Mouse (Mus musculus) hindbrain, embryonic 12.5 days (tissue): ENCODE data around the gene Plcb4. TPM values are rescaled to one million over a fixed set of nuclear protein-coding genes. Genes with fewer than 3 reads are reported as not detected.

Experiments
- ATAC-seq: fragments of 200-750 bp; cut with Nextera tagmentation; 2 replicates; pipeline ENCODE4 v1.8.0; 2017; ENCODE audit warnings: moderate TSS enrichment; ENCODE audit not compliant: low FRiP score
- H3K27ac ChIP-seq: fragments of 300-500 bp; sonication (generic); 2 replicates; pipeline ENCODE4 v1.5.1; 2016; ENCODE audit warnings: mild to moderate bottlenecking
- H3K27me3 ChIP-seq: fragments of 300-500 bp; sonication (generic); 2 replicates; pipeline ENCODE4 v1.6.1; 2016; ENCODE audit warnings: mild to moderate bottlenecking
- H3K36me3 ChIP-seq: fragments of 300-500 bp; sonication (generic); 2 replicates; pipeline ENCODE4 v1.6.1; 2016; ENCODE audit warnings: mild to moderate bottlenecking
- H3K4me1 ChIP-seq: fragments of 300-500 bp; sonication (generic); 2 replicates; pipeline ENCODE4 v1.6.1; 2016
- H3K4me2 ChIP-seq: fragments of 300-500 bp; sonication (generic); replicated peaks from 2 replicates; pipeline ENCODE4 v1.6.1; 2016; ENCODE audit warnings: mild to moderate bottlenecking
- H3K4me3 ChIP-seq: fragments of 300-500 bp; sonication (generic); 2 replicates; pipeline ENCODE4 v1.5.1; 2016; ENCODE audit warnings: mild to moderate bottlenecking
- H3K9ac ChIP-seq: fragments of 300-500 bp; sonication (generic); 2 replicates; pipeline ENCODE4 v1.6.1; 2016; ENCODE audit warnings: mild to moderate bottlenecking, moderate library complexity
- H3K9me3 ChIP-seq: fragments of 300-500 bp; sonication (generic); replicated peaks from 2 replicates; pipeline ENCODE4 v1.6.1; 2016; ENCODE audit warnings: mild to moderate bottlenecking
- WGBS: fragments of 180-500 bp; shearing (Covaris S2); methylation state at CpG from one replicate; pipeline ENCODE4 v1.1.7; 2016; 5-methylcytosine and 5-hydroxymethylcytosine counted together
- polyA plus RNA-seq: library from polyadenylated mRNA; unstranded; fragments of >200 nt; fragmentation: Nextera tagmentation; extraction: Ambion mirVana; gene quantifications from 2 replicates; pipeline ENCODE4 v1.2.1, GENCODE M21; 2016

Plcb4 gene
- polyA plus RNA-seq, 1 experiment from 2014 or later, result 29.8 TPM

- H3K4me3 ChIP-seq, result no peak overlapping the region
- H3K27ac ChIP-seq, result no peak overlapping the region
- no peaks in the 10 kb centered on the region for H3K36me3 ChIP-seq
- no peaks in the 10 kb centered on the region for H3K27me3 ChIP-seq
- H3K9ac ChIP-seq, result no peak overlapping the region
- H3K4me2 ChIP-seq, result no peak overlapping the region
- WGBS, result 88% methylated on average over 15 of the region's 15 CpGs
- H3K9me3 ChIP-seq, result no peaks in the 10 kb centered on the region
- no peak for ATAC-seq
- no peaks in the 10 kb centered on the region; the same call in 1 of the 2 replicates for H3K4me1 ChIP-seq
Observed at GRCm38 (mm10) chr2:135805748-135806685, 147.2 kb downstream of the Plcb4 start.

DNA sequence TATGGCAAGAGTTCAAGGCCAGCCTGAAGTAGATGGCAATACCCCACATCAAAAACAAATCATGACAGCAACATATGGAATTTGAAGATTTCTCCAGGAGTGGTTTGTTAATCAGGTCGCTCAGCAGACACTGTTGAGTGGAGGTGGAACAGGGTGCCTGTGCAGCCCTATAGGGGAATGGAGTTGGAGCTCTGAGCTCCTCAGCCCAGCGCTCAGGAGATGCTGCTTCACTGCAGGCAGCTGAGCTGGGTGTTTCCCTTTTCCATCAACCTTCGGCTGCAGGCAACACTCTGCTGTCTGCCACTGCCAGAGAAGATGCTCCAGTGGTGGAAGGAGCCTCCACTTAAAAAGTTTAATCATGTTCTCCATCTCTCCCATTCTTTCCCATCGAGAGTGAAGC lies 149.5 kb downstream of the Plcb4 start:
- no peaks in the 10 kb centered on the region for H3K9me3 ChIP-seq
- no peaks in the 10 kb centered on the region; the same call in 1 of the 2 replicates for H3K4me1 ChIP-seq
- no peaks in the 10 kb centered on the region for H3K27me3 ChIP-seq
- no peak overlapping the region for H3K9ac ChIP-seq
- no peak overlapping the region for H3K4me3 ChIP-seq
- no peak overlapping the region for H3K27ac ChIP-seq
- no peak for ATAC-seq
- no peak overlapping the region for H3K4me2 ChIP-seq
- no peaks in the 10 kb centered on the region for H3K36me3 ChIP-seq
- 82% methylated on average over 4 of the region's 4 CpGs for WGBS

DNA sequence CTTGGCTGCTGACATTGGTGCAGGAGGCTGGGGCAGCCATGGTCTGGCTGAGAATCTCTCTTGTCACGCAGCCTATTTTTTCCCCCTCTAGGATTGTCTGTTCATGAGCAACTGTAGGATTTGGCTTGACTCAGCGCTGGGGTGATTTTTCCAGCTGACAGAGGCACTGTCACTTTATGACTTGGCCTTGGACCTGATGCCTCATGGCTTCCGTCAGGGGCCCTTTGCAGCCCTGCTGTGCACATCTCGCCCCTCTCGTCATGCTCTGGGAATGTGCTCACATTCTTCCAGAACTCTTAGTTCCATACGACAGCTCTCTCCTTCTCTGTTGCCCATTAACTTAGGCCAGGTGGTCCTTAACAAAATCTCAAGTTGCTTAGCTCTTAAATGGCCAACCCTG lies 152.0 kb downstream of the Plcb4 start:
- H3K27ac ChIP-seq, result no peak overlapping the region
- H3K9ac ChIP-seq, result no peak overlapping the region
- H3K9me3 ChIP-seq, result no peaks in the 10 kb centered on the region
- H3K4me2 ChIP-seq, result no peak overlapping the region
- no peak for ATAC-seq
- H3K36me3 ChIP-seq, result no peaks in the 10 kb centered on the region
- H3K27me3 ChIP-seq, result no peaks in the 10 kb centered on the region
- H3K4me3 ChIP-seq, result no peak overlapping the region
- WGBS, result 72% methylated on average over 6 of the region's 6 CpGs
- H3K4me1 ChIP-seq, result no peaks in the 10 kb centered on the region

DNA sequence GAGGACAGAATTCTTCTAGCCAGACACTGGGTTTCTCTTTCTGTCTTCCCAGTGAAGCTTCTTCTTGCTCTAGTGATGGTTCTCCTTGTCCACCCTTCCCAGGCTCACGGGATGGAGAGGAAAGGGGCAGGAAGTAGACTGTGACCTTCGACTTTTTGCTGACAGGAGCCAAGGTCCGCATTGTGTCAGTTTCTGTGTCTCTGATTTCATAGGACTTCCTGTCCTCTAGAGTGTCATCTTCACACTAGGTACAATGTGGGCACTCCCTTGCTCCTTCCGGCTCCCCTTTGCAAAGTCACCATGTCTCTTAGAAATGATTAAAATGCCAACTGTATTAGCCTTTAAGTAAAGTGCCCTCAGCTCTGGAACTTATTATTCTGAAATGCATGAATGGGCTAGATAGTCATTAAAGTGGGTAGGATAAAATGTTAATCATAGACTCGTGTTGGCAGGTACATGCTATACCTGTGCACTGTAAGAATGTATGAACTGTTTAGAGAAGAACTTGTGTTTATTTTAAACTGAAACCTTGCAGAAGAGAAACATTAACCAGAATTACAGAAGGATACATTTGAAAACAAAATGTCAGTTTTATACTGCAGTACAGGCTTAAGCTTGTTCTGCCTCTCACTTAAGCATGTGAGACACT lies 152.8 kb downstream of the Plcb4 start:
- Histone ChIP-seq H3K27me3 (no peaks in the 10 kb centered on the region), H3K9me3 (no peaks in the 10 kb centered on the region), H3K27ac (no peak overlapping the region), H3K36me3 (no peaks in the 10 kb centered on the region), H3K4me1 (no peaks in the 10 kb centered on the region), H3K9ac (no peak overlapping the region), H3K4me3 (no peak overlapping the region), H3K4me2 (no peak overlapping the region)
- ATAC-seq, result no peak
- 80% methylated on average over 5 of the region's 5 CpGs for WGBS

DNA sequence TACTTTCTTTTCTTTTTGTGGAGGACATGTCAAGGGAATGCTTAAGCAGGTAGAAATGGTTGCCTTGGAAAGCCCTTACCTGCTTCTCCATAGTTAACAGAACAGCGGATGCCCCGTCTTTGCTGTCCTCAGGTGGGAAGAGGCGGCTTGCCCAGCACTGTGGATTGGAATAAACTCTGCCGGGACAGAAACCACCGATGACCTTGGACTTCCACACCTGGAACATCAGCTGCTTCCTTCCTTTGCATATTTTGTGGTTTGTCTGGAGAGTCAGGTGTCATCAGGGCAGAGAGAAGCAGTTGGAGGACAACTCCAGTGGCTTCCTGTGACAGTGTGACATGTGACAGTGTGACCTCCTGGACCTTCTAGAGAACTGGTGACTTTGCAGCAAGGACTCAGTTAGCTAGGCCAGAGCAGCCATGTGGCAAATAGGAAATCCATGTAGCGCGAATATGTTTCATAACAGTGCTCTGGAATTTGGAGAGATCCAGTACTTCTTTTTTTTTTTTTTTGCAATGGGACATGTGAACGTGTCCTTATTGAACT lies 154.0 kb downstream of the Plcb4 start:
- Histone ChIP-seq H3K9ac (no peak overlapping the region), H3K4me1 (no peaks in the 10 kb centered on the region), H3K9me3 (no peaks in the 10 kb centered on the region), H3K4me2 (no peak overlapping the region), H3K36me3 (no peaks in the 10 kb centered on the region), H3K27me3 (no peaks in the 10 kb centered on the region), H3K27ac (no peak overlapping the region), H3K4me3 (no peak overlapping the region)
- ATAC-seq, result no peak
- WGBS, result 94% methylated on average over 8 of the region's 8 CpGs

DNA sequence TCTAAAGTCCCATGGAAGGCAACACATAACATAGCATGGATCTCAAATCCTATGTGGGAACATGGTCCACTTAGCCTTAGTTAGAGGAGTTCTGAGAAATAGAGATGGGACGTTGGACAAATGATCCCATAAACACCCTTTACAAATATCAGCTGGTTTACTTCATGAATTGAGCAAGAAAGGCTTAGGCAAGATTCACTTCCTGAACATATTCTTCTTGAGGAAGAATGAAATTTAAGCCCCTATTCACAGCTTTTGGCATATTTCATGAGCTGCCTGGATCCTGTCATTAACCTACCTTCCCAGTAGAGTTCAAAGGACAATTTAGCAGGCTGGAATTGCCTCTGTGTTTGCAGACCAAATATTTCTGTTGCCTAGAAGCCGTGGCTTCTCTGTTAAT lies 161.9 kb downstream of the Plcb4 start:
- no peak overlapping the region for H3K4me2 ChIP-seq
- H3K36me3 ChIP-seq, result no peaks in the 10 kb centered on the region
- no peak for ATAC-seq
- no peaks in the 10 kb centered on the region for H3K27me3 ChIP-seq
- H3K4me1 ChIP-seq, result no peaks in the 10 kb centered on the region
- no peak overlapping the region for H3K4me3 ChIP-seq
- no peak overlapping the region for H3K27ac ChIP-seq
- no peaks in the 10 kb centered on the region for H3K9me3 ChIP-seq
- whole genome bisulfite sequencing, result 84% methylated on average over 2 of the region's 2 CpGs
- no peak overlapping the region for H3K9ac ChIP-seq

- no peak for ATAC-seq
- Histone ChIP-seq H3K27ac (no peak overlapping the region), H3K9me3 (no peaks in the 10 kb centered on the region), H3K36me3 (no peaks in the 10 kb centered on the region), H3K4me1 (no peaks in the 10 kb centered on the region; the same call in 1 of the 2 replicates), H3K9ac (no peak overlapping the region), H3K4me3 (no peak overlapping the region), H3K27me3 (no peaks in the 10 kb centered on the region), H3K4me2 (no peak overlapping the region)
- WGBS, result 100% methylated on average over 1 of the region's 1 CpGs
Observed at GRCm38 (mm10) chr2:135823690-135824089, 164.9 kb downstream of the Plcb4 start.

DNA sequence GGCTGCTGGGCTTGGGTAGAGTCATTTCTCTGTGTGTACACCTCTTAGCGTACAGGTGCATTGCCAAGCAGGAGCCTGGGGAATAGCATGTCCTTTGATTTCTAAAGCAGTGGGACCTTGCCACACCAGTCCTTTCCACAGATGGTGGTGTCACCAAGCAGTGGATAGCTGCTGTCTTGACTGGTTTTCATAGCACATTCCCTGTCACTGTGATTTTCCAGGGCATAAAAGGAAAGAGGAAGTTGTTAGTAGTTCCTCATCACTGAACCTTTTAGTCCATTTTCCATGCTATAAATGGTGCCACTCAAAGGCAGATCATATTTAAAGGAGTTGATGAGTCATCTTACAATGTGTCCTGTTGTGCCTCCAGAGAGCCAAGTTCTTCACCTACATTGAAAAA lies 165.9 kb downstream of the Plcb4 start:
- H3K9me3 ChIP-seq, result no peaks in the 10 kb centered on the region
- ATAC-seq, result no peak
- 100% methylated on average over 1 of the region's 1 CpGs for WGBS

DNA sequence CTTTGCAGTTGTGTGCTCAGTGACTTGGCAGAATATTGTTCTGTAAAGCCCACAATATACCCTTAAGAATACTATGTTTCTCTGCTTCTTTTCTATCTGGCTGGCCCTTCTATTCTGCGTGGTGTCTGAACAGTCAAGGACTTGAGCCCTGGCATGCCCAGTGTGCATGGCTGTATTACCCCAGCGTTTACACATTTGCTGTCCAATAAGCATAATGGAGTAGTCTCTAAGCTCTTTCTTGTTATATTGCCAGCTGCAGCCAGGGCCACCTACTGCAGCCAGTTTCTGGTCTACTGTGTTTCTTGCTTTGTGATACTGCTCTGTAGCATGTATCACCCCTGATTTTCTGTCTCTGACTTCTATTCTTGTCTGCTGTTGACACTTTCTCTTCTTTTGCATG lies 166.8 kb downstream of the Plcb4 start:
- no peaks in the 10 kb centered on the region for H3K27me3 ChIP-seq
- H3K36me3 ChIP-seq, result no peaks in the 10 kb centered on the region
- 84% methylated on average over 2 of the region's 2 CpGs for WGBS
- no peak overlapping the region for H3K4me2 ChIP-seq
- H3K27ac ChIP-seq, result no peak overlapping the region
- no peaks in the 10 kb centered on the region; the same call in 1 of the 2 replicates for H3K4me1 ChIP-seq
- no peak overlapping the region for H3K4me3 ChIP-seq
- no peaks in the 10 kb centered on the region for H3K9me3 ChIP-seq
- no peak for ATAC-seq
- H3K9ac ChIP-seq, result no peak overlapping the region

More for the DNA sequence above, 165.9 kb downstream of the Plcb4 start:
- Histone ChIP-seq H3K27me3 (no peaks in the 10 kb centered on the region), H3K4me3 (no peak overlapping the region), H3K4me1 (no peaks in the 10 kb centered on the region; the same call in 1 of the 2 replicates), H3K27ac (no peak overlapping the region), H3K4me2 (no peak overlapping the region), H3K36me3 (no peaks in the 10 kb centered on the region), H3K9ac (no peak overlapping the region)

- Histone ChIP-seq H3K4me3 (no peak overlapping the region), H3K27ac (no peak overlapping the region), H3K9me3 (no peaks in the 10 kb centered on the region), H3K4me1 (no peaks in the 10 kb centered on the region; the same call in 1 of the 2 replicates), H3K36me3 (no peaks in the 10 kb centered on the region), H3K4me2 (no peak overlapping the region), H3K27me3 (no peaks in the 10 kb centered on the region), H3K9ac (no peak overlapping the region)
- ATAC-seq, result no peak
- 79% methylated on average over 3 of the region's 3 CpGs for WGBS
Observed at GRCm38 (mm10) chr2:135826616-135827360, 168.0 kb downstream of the Plcb4 start.

- Histone ChIP-seq H3K4me2 (no peak overlapping the region), H3K27ac (no peak overlapping the region), H3K4me1 (no peaks in the 10 kb centered on the region; the same call in 1 of the 2 replicates), H3K9ac (no peak overlapping the region), H3K9me3 (no peaks in the 10 kb centered on the region), H3K27me3 (no peaks in the 10 kb centered on the region), H3K4me3 (no peak overlapping the region), H3K36me3 (no peaks in the 10 kb centered on the region)
- 76% methylated on average over 2 of the region's 2 CpGs for WGBS
- no peak for ATAC-seq
Observed at GRCm38 (mm10) chr2:135828446-135828845, 169.6 kb downstream of the Plcb4 start.

DNA sequence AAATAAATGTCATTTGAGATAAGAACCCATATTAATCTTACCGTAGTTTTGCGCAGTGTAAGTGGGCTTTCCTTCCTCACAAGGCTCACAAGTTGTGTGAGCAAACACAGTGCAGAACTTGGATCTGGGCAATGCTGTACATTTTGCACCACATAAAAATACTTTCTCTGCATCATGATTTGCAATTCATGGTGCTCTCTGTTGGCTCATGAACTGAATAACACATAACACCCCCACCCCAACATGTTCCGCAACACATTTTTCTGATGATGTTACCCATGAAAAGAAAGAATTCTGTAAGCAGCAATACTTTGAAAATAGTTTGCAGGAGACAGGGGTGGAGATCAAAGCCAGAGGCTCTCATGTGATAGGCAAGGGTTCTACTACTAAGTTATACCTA lies 174.9 kb downstream of the Plcb4 start:
- Histone ChIP-seq H3K9me3 (no peaks in the 10 kb centered on the region), H3K9ac (no peak overlapping the region), H3K36me3 (no peaks in the 10 kb centered on the region), H3K4me1 (no peaks in the 10 kb centered on the region), H3K4me3 (no peak overlapping the region), H3K27me3 (no peaks in the 10 kb centered on the region), H3K4me2 (no peak overlapping the region), H3K27ac (no peak overlapping the region)
- 97% methylated on average over 3 of the region's 3 CpGs for WGBS
- no peak for ATAC-seq
